Mouse (Mus musculus): ENCODE results near the gene Cxcr3. TPM values are rescaled to one million over a fixed set of nuclear protein-coding genes. Genes with fewer than 3 reads are reported as not detected.

Cxcr3 gene
- total RNA-seq, 1 experiment = not detected

- in situ Hi-C loops (cut with MboI; ENCODE audit: low sequenced_read_pairs in 2 of 2, unreplicated experiment in 2 of 2) = no loop called here
These were observed 31.0 kb upstream of the Cxcr3 start for GRCm38 (mm10) chrX:101765111-101765510.

DNA sequence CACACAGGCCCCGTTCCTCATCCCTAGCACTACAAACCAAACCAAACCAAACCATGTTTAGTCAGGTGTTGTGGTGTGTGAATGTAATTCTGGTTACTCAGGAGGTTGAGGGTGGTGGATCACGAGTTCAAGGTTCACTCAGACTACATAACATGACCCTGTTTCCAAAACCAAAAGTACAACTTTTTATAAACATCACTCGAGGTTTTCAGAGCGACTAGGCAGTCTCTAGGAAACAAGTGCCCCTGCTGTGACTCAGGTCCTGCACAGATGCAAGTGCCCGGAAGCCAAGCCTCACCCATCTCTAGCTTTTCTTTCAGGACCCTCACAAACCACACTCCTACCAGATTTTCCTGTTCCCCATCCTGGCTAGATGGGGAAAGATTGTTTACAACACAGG lies 30.6 kb upstream of the Cxcr3 start:
- no peaks in the 10 kb centered on the region for H3K4me1 ChIP-seq (ENCODE audit: control insufficient read depth in 2 of 2, insufficient read depth in 2 of 2, low read length in 2 of 2, poor library complexity in 1 of 2)
- TF ChIP-seq HCFC1 (IDR thresholded peaks at IDR 0.05; ENCODE audit: borderline replicate concordance, insufficient read depth, low read length) (no peak), CHD2 (IDR thresholded peaks at IDR 0.05; ENCODE audit: low read depth, low read length) (no peak), MAFK (IDR thresholded peaks at IDR 0.05; ENCODE audit: insufficient read depth, low read depth, low read length) (no peak), ZC3H11A (IDR thresholded peaks at IDR 0.05; ENCODE audit: borderline replicate concordance, low read depth, low read length) (no peak), ZNF384 (IDR thresholded peaks at IDR 0.05; ENCODE audit: low read depth, low read length) (no peak)
- DNase-seq (ENCODE audit: low read depth, low spot score) = no peak
- no peak overlapping the region for H3K9ac ChIP-seq (ENCODE audit: insufficient read depth, low read depth, low read length, poor library complexity, severe bottlenecking)
- H3K27ac ChIP-seq (ENCODE audit: insufficient read depth, low read depth, low read length, poor library complexity, severe bottlenecking) = no peak overlapping the region
- no peaks in the 10 kb centered on the region for H3K36me3 ChIP-seq (ENCODE audit: control insufficient read depth, insufficient read depth, low read length, poor library complexity, severe bottlenecking)
- no peaks in the 10 kb centered on the region for H3K9me3 ChIP-seq (ENCODE audit: control insufficient read depth, insufficient read depth, low read depth, low read length)
- no peak overlapping the region for H3K4me3 ChIP-seq (ENCODE audit: insufficient read depth in 1 of 2, low read depth in 1 of 2, low read length in 2 of 2, poor library complexity in 1 of 2, severe bottlenecking in 1 of 2)
- in situ Hi-C loops (cut with MboI; ENCODE audit: low sequenced_read_pairs in 2 of 2, unreplicated experiment in 2 of 2) = no loop called here

More at GRCm38 (mm10) chrX:101765111-101765510, 31.0 kb upstream of the Cxcr3 start:
- no peak overlapping the region for H3K4me3 ChIP-seq (ENCODE audit: insufficient read depth in 1 of 2, low read depth in 1 of 2, low read length in 2 of 2, poor library complexity in 1 of 2, severe bottlenecking in 1 of 2)
- no peak overlapping the region for H3K9ac ChIP-seq (ENCODE audit: insufficient read depth, low read depth, low read length, poor library complexity, severe bottlenecking)
- no peak for TF ChIP-seq CHD2 (IDR thresholded peaks at IDR 0.05; ENCODE audit: low read depth, low read length)
- TF ChIP-seq ZC3H11A (IDR thresholded peaks at IDR 0.05; ENCODE audit: borderline replicate concordance, low read depth, low read length) = no peak
- no peak for TF ChIP-seq MAFK (IDR thresholded peaks at IDR 0.05; ENCODE audit: insufficient read depth, low read depth, low read length)
- no peak for TF ChIP-seq HCFC1 (IDR thresholded peaks at IDR 0.05; ENCODE audit: borderline replicate concordance, insufficient read depth, low read length)
- TF ChIP-seq ZNF384 (IDR thresholded peaks at IDR 0.05; ENCODE audit: low read depth, low read length) = no peak
- no peaks in the 10 kb centered on the region for H3K9me3 ChIP-seq (ENCODE audit: control insufficient read depth, insufficient read depth, low read depth, low read length)
- H3K27ac ChIP-seq (ENCODE audit: insufficient read depth, low read depth, low read length, poor library complexity, severe bottlenecking) = no peak overlapping the region
- no peaks in the 10 kb centered on the region for H3K4me1 ChIP-seq (ENCODE audit: control insufficient read depth in 2 of 2, insufficient read depth in 2 of 2, low read length in 2 of 2, poor library complexity in 1 of 2)
- no peaks in the 10 kb centered on the region for H3K36me3 ChIP-seq (ENCODE audit: control insufficient read depth, insufficient read depth, low read length, poor library complexity, severe bottlenecking)
- DNase-seq (ENCODE audit: low read depth, low spot score) = no peak

DNA sequence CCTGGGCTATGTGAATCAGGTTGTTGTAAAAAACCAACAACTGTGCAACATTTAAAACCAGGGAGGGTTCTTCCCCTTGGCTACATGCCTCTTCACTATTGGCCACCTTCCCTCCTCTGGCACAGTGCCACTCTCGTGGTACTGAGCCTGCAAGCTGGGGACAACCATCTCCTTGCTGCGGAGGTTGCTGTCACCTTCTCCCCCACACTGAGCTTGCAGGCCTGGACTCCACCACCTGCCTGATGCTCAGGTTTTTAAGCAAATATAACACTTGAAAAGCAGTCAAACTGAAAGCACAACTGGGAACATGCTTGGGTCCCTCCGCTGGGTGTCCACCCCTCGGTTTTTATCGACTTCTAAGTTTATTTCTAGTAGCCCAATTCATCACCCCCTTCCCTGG lies 20.4 kb upstream of the Cxcr3 start:
- DNase-seq (ENCODE audit: low read depth, low spot score) = no peak
- in situ Hi-C loops (cut with MboI; ENCODE audit: low sequenced_read_pairs in 2 of 2, unreplicated experiment in 2 of 2) = no loop called here

GRCm38 (mm10) chrX:101750144-101750543 lies 16.1 kb upstream of the Cxcr3 start:
- Histone ChIP-seq H3K9ac (ENCODE audit: insufficient read depth, low read depth, low read length, poor library complexity, severe bottlenecking) (no peak overlapping the region), H3K9me3 (ENCODE audit: control insufficient read depth, insufficient read depth, low read depth, low read length) (no peaks in the 10 kb centered on the region), H3K27ac (ENCODE audit: insufficient read depth, low read depth, low read length, poor library complexity, severe bottlenecking) (no peak overlapping the region), H3K36me3 (ENCODE audit: control insufficient read depth, insufficient read depth, low read length, poor library complexity, severe bottlenecking) (no peaks in the 10 kb centered on the region), H3K4me1 (ENCODE audit: control insufficient read depth in 2 of 2, insufficient read depth in 2 of 2, low read length in 2 of 2, poor library complexity in 1 of 2) (no peaks in the 10 kb centered on the region), H3K4me3 (ENCODE audit: insufficient read depth in 1 of 2, low read depth in 1 of 2, low read length in 2 of 2, poor library complexity in 1 of 2, severe bottlenecking in 1 of 2) (no peak overlapping the region)
- TF ChIP-seq CHD2 (IDR thresholded peaks at IDR 0.05; ENCODE audit: low read depth, low read length) (no peak), ZNF384 (IDR thresholded peaks at IDR 0.05; ENCODE audit: low read depth, low read length) (no peak), HCFC1 (IDR thresholded peaks at IDR 0.05; ENCODE audit: borderline replicate concordance, insufficient read depth, low read length) (no peak), MAFK (IDR thresholded peaks at IDR 0.05; ENCODE audit: insufficient read depth, low read depth, low read length) (no peak)
- no peak for DNase-seq (ENCODE audit: low read depth, low spot score)
- in situ Hi-C loops (cut with MboI; ENCODE audit: low sequenced_read_pairs in 2 of 2, unreplicated experiment in 2 of 2) = no loop called here

More for the DNA sequence above, 20.4 kb upstream of the Cxcr3 start:
- no peak overlapping the region for H3K9ac ChIP-seq (ENCODE audit: insufficient read depth, low read depth, low read length, poor library complexity, severe bottlenecking)
- H3K4me1 ChIP-seq (ENCODE audit: control insufficient read depth in 2 of 2, insufficient read depth in 2 of 2, low read length in 2 of 2, poor library complexity in 1 of 2) = no peaks in the 10 kb centered on the region
- no peaks in the 10 kb centered on the region for H3K9me3 ChIP-seq (ENCODE audit: control insufficient read depth, insufficient read depth, low read depth, low read length)
- H3K36me3 ChIP-seq (ENCODE audit: control insufficient read depth, insufficient read depth, low read length, poor library complexity, severe bottlenecking) = no peaks in the 10 kb centered on the region
- no peak overlapping the region for H3K27ac ChIP-seq (ENCODE audit: insufficient read depth, low read depth, low read length, poor library complexity, severe bottlenecking)
- TF ChIP-seq CHD2 (IDR thresholded peaks at IDR 0.05; ENCODE audit: low read depth, low read length) (no peak), ZNF384 (IDR thresholded peaks at IDR 0.05; ENCODE audit: low read depth, low read length) (no peak), MAFK (IDR thresholded peaks at IDR 0.05; ENCODE audit: insufficient read depth, low read depth, low read length) (no peak), ZC3H11A (IDR thresholded peaks at IDR 0.05; ENCODE audit: borderline replicate concordance, low read depth, low read length) (no peak)
- H3K4me3 ChIP-seq (ENCODE audit: insufficient read depth in 1 of 2, low read depth in 1 of 2, low read length in 2 of 2, poor library complexity in 1 of 2, severe bottlenecking in 1 of 2) = no peak overlapping the region

DNA sequence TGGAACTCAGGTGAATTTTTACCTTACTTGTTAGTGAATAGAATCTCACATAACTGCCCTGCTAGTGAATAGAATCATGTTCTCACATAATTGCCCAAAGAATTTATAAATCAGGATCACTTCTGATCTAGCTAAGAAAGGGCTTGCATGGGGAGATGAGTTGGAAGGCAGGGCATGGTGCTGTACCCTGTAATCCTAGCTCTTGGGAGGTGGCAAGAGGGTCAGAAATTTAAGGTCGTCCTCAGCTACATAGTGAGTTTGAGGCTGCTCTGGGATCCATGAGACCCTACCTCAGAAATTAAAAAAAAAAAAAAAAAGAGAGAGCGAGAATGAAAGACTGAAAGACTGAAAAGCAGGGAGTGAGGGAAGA lies 7.0 kb upstream of the Cxcr3 start:
- Histone ChIP-seq H3K27ac (ENCODE audit: insufficient read depth, low read depth, low read length, poor library complexity, severe bottlenecking) (no peak overlapping the region), H3K9me3 (ENCODE audit: control insufficient read depth, insufficient read depth, low read depth, low read length) (no peaks in the 10 kb centered on the region), H3K9ac (ENCODE audit: insufficient read depth, low read depth, low read length, poor library complexity, severe bottlenecking) (no peak overlapping the region)

More for the DNA sequence above, 7.0 kb upstream of the Cxcr3 start:
- Histone ChIP-seq H3K36me3 (ENCODE audit: control insufficient read depth, insufficient read depth, low read length, poor library complexity, severe bottlenecking) (no peaks in the 10 kb centered on the region), H3K4me1 (ENCODE audit: control insufficient read depth in 2 of 2, insufficient read depth in 2 of 2, low read length in 2 of 2, poor library complexity in 1 of 2) (no peaks in the 10 kb centered on the region), H3K4me3 (ENCODE audit: insufficient read depth in 1 of 2, low read depth in 1 of 2, low read length in 2 of 2, poor library complexity in 1 of 2, severe bottlenecking in 1 of 2) (no peak overlapping the region)
- no peak for DNase-seq (ENCODE audit: low read depth, low spot score)
- TF ChIP-seq ZNF384 (IDR thresholded peaks at IDR 0.05; ENCODE audit: low read depth, low read length) = no peak
- TF ChIP-seq MAFK (IDR thresholded peaks at IDR 0.05; ENCODE audit: insufficient read depth, low read depth, low read length) = no peak
- TF ChIP-seq ZC3H11A (IDR thresholded peaks at IDR 0.05; ENCODE audit: borderline replicate concordance, low read depth, low read length) = no peak
- no peak for TF ChIP-seq CHD2 (IDR thresholded peaks at IDR 0.05; ENCODE audit: low read depth, low read length)
- no peak for TF ChIP-seq HCFC1 (IDR thresholded peaks at IDR 0.05; ENCODE audit: borderline replicate concordance, insufficient read depth, low read length)
- in situ Hi-C loops (cut with MboI; ENCODE audit: low sequenced_read_pairs in 2 of 2, unreplicated experiment in 2 of 2) = no loop called here

All from ES-E14 (cell line).